In the genomic region with DNA sequence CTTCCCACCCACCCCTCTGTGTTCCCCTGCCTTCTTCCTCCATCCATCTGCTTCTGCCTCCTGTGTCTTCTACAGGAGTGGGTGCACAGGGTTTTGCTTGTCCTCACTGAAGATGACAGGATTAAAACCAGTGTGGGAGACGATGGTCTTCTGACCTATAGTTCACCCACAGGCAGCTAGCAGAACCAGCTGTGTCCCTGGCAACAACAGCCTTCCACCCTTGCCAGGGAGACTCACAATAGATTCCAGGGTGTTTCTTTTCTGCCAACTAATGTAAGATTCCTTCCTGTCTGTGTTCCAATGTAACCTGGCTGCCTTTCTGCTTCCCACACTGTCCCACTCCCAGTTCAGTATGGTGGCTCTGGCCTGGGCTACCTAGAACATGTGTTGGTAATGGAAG, we compare ENCODE assay signal across 24 mouse cellular contexts. TPM values are rescaled to one million over a fixed set of nuclear protein-coding genes. Genes with fewer than 3 reads are reported as not detected.
DNase-seq lines count a peak whose midpoint lies in the region; ATAC-seq and TF ChIP-seq lines count a peak whose summit lies in the region.
"Had no signal": no experiment of that assay in that cellular context is flagged by ENCODE, and none has a peak within 500 bp of the region (broad histone marks: within the 10 kb centered on the region; RNA-seq: fewer than 3 reads in every experiment).

No protein-coding gene starts in this region.

- H3K9ac ChIP-seq in midbrain, embryonic 11.5 days (ENCODE audit: low read length): no peak overlapping the region
- H3K9ac ChIP-seq: hindbrain, embryonic 12.5 days; intestine, embryonic 15.5 days; liver, embryonic 14.5 days; midbrain, embryonic 13.5 days had no signal

- H3K4me2 ChIP-seq in midbrain, embryonic 11.5 days: no peak overlapping the region
- H3K4me2 ChIP-seq: heart, embryonic 11.5 days; hindbrain, embryonic 12.5 days; intestine, embryonic 15.5 days; midbrain, embryonic 13.5 days had no signal

- ATAC-seq in midbrain, embryonic 11.5 days (ENCODE audit: low FRiP score): no peak
- ATAC-seq: forebrain, embryonic 14.5 days; hindbrain, postnatal 0 days; intestine, embryonic 15.5 days; midbrain, embryonic 13.5 days had no signal

- H3K27ac ChIP-seq in layer of hippocampus, adult 2 months: peak overlapping the region; percentile 80
- H3K27ac ChIP-seq in midbrain, embryonic 11.5 days (ENCODE audit: low read depth, low read length): no peak overlapping the region
- H3K27ac ChIP-seq: hindbrain, embryonic 12.5 days; hindbrain, postnatal 0 days; intestine, embryonic 15.5 days; liver, embryonic 14.5 days; midbrain, embryonic 13.5 days had no signal

- H3K4me3 ChIP-seq in layer of hippocampus, adult 2 months: no peak overlapping the region
- H3K4me3 ChIP-seq in midbrain, embryonic 11.5 days (ENCODE audit: low read depth, low read length): no peak overlapping the region
- H3K4me3 ChIP-seq: hindbrain, embryonic 12.5 days; intestine, embryonic 15.5 days; megakaryocyte, embryonic 14.5 days; midbrain, embryonic 13.5 days had no signal

- no peaks in the 10 kb centered on the region for H3K9me3 ChIP-seq in midbrain, embryonic 11.5 days (ENCODE audit: control insufficient read depth, low read length)
- H3K9me3 ChIP-seq: hindbrain, embryonic 12.5 days; intestine, embryonic 15.5 days; megakaryocyte, embryonic 14.5 days; midbrain, embryonic 13.5 days had no signal

- DNase-seq in layer of hippocampus, adult 2 months (ENCODE audit: low spot score in 2 of 2): peak in 1 of 2 experiments; percentile 27
- no peak for DNase-seq in layer of hippocampus, adult 9-11 months
- peak; percentile 2 for DNase-seq in urinary bladder, postnatal 25 days (ENCODE audit: low spot score)
- DNase-seq in urinary bladder, adult 18-20 months (ENCODE audit: low spot score in 2 of 2): no peak
- DNase-seq in lung, postnatal 10 days: peak; percentile 37
- DNase-seq in midbrain, embryonic 11.5 days (ENCODE audit: low spot score, missing footprints): no peak
- no peak for DNase-seq in gastrocnemius, adult 18-20 months (ENCODE audit: low spot score)
- DNase-seq: adrenal gland, adult 2 months; cerebellum, adult 11 months; cerebellum, adult 9-10 months; cerebellum, postnatal 36 days; gastrocnemius, postnatal 25 days; heart, postnatal 36 days; kidney, adult 2 months; kidney, postnatal 4 days; liver had no signal

- no peak for TF ChIP-seq CTCF in layer of hippocampus, adult 2 months (conservative IDR thresholded peaks at IDR 0.05)

- 0 out of 2 replicates have a peak, but pooled peaks cover 3% of the 10 kb centered on the region for H3K36me3 ChIP-seq in midbrain, embryonic 11.5 days (ENCODE audit: control insufficient read depth, insufficient read depth, low read length)
- H3K36me3 ChIP-seq: intestine, embryonic 15.5 days had no signal

- no peaks in the 10 kb centered on the region for H3K4me1 ChIP-seq in midbrain, embryonic 11.5 days (ENCODE audit: control insufficient read depth, insufficient read depth, low read length)
- H3K4me1 ChIP-seq: hindbrain, embryonic 12.5 days; intestine, embryonic 15.5 days; megakaryocyte, embryonic 14.5 days; midbrain, embryonic 13.5 days had no signal

- no peaks in the 10 kb centered on the region for H3K27me3 ChIP-seq in midbrain, embryonic 11.5 days (ENCODE audit: control insufficient read depth, insufficient read depth, low read length)
- H3K27me3 ChIP-seq: hindbrain, embryonic 12.5 days; intestine, embryonic 15.5 days; midbrain, embryonic 13.5 days had no signal

- 75% methylated on average over 1 of the region's 1 CpGs for WGBS in midbrain, embryonic 11.5 days

RNA-seq across cellular contexts. Expression of a gene that starts 9.3 kb away (rescaled TPM):
- total RNA-seq in layer of hippocampus, adult 2 months (2021): 100 to 1,000 TPM; 117 to 121 TPM
- polyA plus RNA-seq in midbrain, embryonic 11.5 days (2014; fragmentation: Nextera tagmentation; extraction: Ambion mirVana): 40.5 and 44.4 TPM in 2 replicates
- total RNA-seq in gastrocnemius, adult 18-20 months (2021): 100 to 1,000 TPM; 122 to 164 TPM

RNA-seq across cellular contexts. Expression of a gene that starts 29.1 kb away (rescaled TPM):
- 10 to 100 TPM; 58.6 to 61.1 TPM for total RNA-seq in layer of hippocampus, adult 2 months (2021)
- 1.4 and 1.5 TPM in 2 replicates for polyA plus RNA-seq in midbrain, embryonic 11.5 days (2014; fragmentation: Nextera tagmentation; extraction: Ambion mirVana)
- total RNA-seq in gastrocnemius, adult 18-20 months (2021): 1 to 10 TPM; 4.5 to 6.0 TPM

RNA-seq across cellular contexts. Expression of a gene that starts 55.3 kb away (rescaled TPM):
- total RNA-seq in layer of hippocampus, adult 2 months (2021): 1 to 10 TPM; 2.5 to 3.0 TPM
- polyA plus RNA-seq in midbrain, embryonic 11.5 days (2014; fragmentation: Nextera tagmentation; extraction: Ambion mirVana): 17.3 and 19.2 TPM in 2 replicates
- 1 to 10 TPM; 1.7 to 2.3 TPM for total RNA-seq in gastrocnemius, adult 18-20 months (2021)

RNA-seq across cellular contexts. Expression of a gene that starts 57.2 kb away (rescaled TPM):
- total RNA-seq in layer of hippocampus, adult 2 months (2021): 1 to 10 TPM; 1.5 to 3.2 TPM
- polyA plus RNA-seq in midbrain, embryonic 11.5 days (2014; fragmentation: Nextera tagmentation; extraction: Ambion mirVana): 201 and 203 TPM in 2 replicates
- total RNA-seq in gastrocnemius, adult 18-20 months (2021): under 1 TPM; 0.07 to 0.55 TPM

Comparison
In these comparisons a context has a peak if more than half of its experiments do, and no peak if none do; other contexts are left out.
1. DNase-seq: peak in urinary bladder, postnatal 25 days (single experiment) and lung, postnatal 10 days (single experiment); none in layer of hippocampus, adult 9-11 months (single experiment), urinary bladder, adult 18-20 months (0 of 2), midbrain, embryonic 11.5 days (single experiment) and gastrocnemius, adult 18-20 months (single experiment).
2. RNA of a gene that starts 29.1 kb away (total RNA-seq): 58.6 to 61.1 TPM in layer of hippocampus, adult 2 months; 4.5 to 6.0 TPM in gastrocnemius, adult 18-20 months; every median in the first group is over 4 times any median in the second.